Mouse (Mus musculus): ENCODE results near the gene Ttc6. TPM values are rescaled to one million over a fixed set of nuclear protein-coding genes. Genes with fewer than 3 reads are reported as not detected.

The Ttc6 gene
- polyA plus RNA-seq (2012): not detected in 2 replicates

GRCm38 (mm10) chr12:57563909-57564308 lies at the start of gene Ttc6:
Gene Ttc6 (plus strand): TSS chr12:57564113.
- no peak within 1 kb of the TSS for H3K4me3 ChIP-seq (replicated peaks)

GRCm38 (mm10) chr12:57514552-57514951 lies 49.4 kb upstream of the Ttc6 start:
- Histone ChIP-seq H3K4me3 (replicated peaks) (no peak overlapping the region), H3K27me3 (ENCODE audit: control insufficient read depth) (no peaks in the 10 kb centered on the region), H3K9me3 (ENCODE audit: control insufficient read depth, low read length) (no peaks in the 10 kb centered on the region), H3K4me1 (ENCODE audit: control insufficient read depth) (no peaks in the 10 kb centered on the region), H3K36me3 (ENCODE audit: control insufficient read depth) (no peaks in the 10 kb centered on the region)
- TF ChIP-seq GATA1 (IDR thresholded peaks at IDR 0.05; ENCODE audit: low read length): no peak

More at GRCm38 (mm10) chr12:57563909-57564308, at the start of gene Ttc6:
- no peak for TF ChIP-seq GATA1 (IDR thresholded peaks at IDR 0.05; ENCODE audit: low read length)
- TF ChIP-seq TAL1 (IDR thresholded peaks at IDR 0.05; ENCODE audit: low read length): no peak
- peaks cover 2% of the 10 kb centered on the region; the same call in 1 of the 2 replicates for H3K9me3 ChIP-seq (ENCODE audit: control insufficient read depth, low read length)
- H3K36me3 ChIP-seq (ENCODE audit: control insufficient read depth): no peaks in the 10 kb centered on the region
- H3K27me3 ChIP-seq (ENCODE audit: control insufficient read depth): no peaks in the 10 kb centered on the region
- no peaks in the 10 kb centered on the region for H3K4me1 ChIP-seq (ENCODE audit: control insufficient read depth)

GRCm38 (mm10) chr12:57515702-57516377 lies 48.1 kb upstream of the Ttc6 start:
- no peaks in the 10 kb centered on the region for H3K36me3 ChIP-seq (ENCODE audit: control insufficient read depth)
- TF ChIP-seq TAL1 (IDR thresholded peaks at IDR 0.05; ENCODE audit: low read length): no peak
- no peak for TF ChIP-seq GATA1 (IDR thresholded peaks at IDR 0.05; ENCODE audit: low read length)
- H3K4me3 ChIP-seq (replicated peaks): no peak overlapping the region
- no peaks in the 10 kb centered on the region for H3K4me1 ChIP-seq (ENCODE audit: control insufficient read depth)
- H3K27me3 ChIP-seq (ENCODE audit: control insufficient read depth): no peaks in the 10 kb centered on the region
- no peaks in the 10 kb centered on the region for H3K9me3 ChIP-seq (ENCODE audit: control insufficient read depth, low read length)

GRCm38 (mm10) chr12:57528335-57528734 lies 35.6 kb upstream of the Ttc6 start:
- H3K36me3 ChIP-seq (ENCODE audit: control insufficient read depth): no peaks in the 10 kb centered on the region
- H3K27me3 ChIP-seq (ENCODE audit: control insufficient read depth): peaks cover 13% of the 10 kb centered on the region
- no peak overlapping the region for H3K4me3 ChIP-seq (replicated peaks)
- TF ChIP-seq TAL1 (IDR thresholded peaks at IDR 0.05; ENCODE audit: low read length): no peak
- no peak for TF ChIP-seq GATA1 (IDR thresholded peaks at IDR 0.05; ENCODE audit: low read length)
- no peaks in the 10 kb centered on the region for H3K4me1 ChIP-seq (ENCODE audit: control insufficient read depth)
- no peaks in the 10 kb centered on the region for H3K9me3 ChIP-seq (ENCODE audit: control insufficient read depth, low read length)

GRCm38 (mm10) chr12:57530474-57530873 lies 33.4 kb upstream of the Ttc6 start:
- Histone ChIP-seq H3K36me3 (ENCODE audit: control insufficient read depth) (no peaks in the 10 kb centered on the region), H3K27me3 (ENCODE audit: control insufficient read depth) (peaks cover 35% of the 10 kb centered on the region), H3K4me3 (replicated peaks) (no peak overlapping the region), H3K9me3 (ENCODE audit: control insufficient read depth, low read length) (no peaks in the 10 kb centered on the region), H3K4me1 (ENCODE audit: control insufficient read depth) (no peaks in the 10 kb centered on the region)
- TF ChIP-seq TAL1 (IDR thresholded peaks at IDR 0.05; ENCODE audit: low read length) (no peak), GATA1 (IDR thresholded peaks at IDR 0.05; ENCODE audit: low read length) (no peak)

GRCm38 (mm10) chr12:57534517-57534878 lies 29.4 kb upstream of the Ttc6 start:
- TF ChIP-seq GATA1 (IDR thresholded peaks at IDR 0.05; ENCODE audit: low read length): no peak
- TF ChIP-seq TAL1 (IDR thresholded peaks at IDR 0.05; ENCODE audit: low read length): no peak
- Histone ChIP-seq H3K27me3 (ENCODE audit: control insufficient read depth) (peaks cover 75% of the 10 kb centered on the region), H3K4me1 (ENCODE audit: control insufficient read depth) (no peaks in the 10 kb centered on the region), H3K4me3 (replicated peaks) (no peak overlapping the region), H3K36me3 (ENCODE audit: control insufficient read depth) (no peaks in the 10 kb centered on the region), H3K9me3 (ENCODE audit: control insufficient read depth, low read length) (peaks cover 2% of the 10 kb centered on the region; the same call in 1 of the 2 replicates)

GRCm38 (mm10) chr12:57534879-57535611 lies 28.9 kb upstream of the Ttc6 start:
- no peaks in the 10 kb centered on the region for H3K36me3 ChIP-seq (ENCODE audit: control insufficient read depth)
- H3K4me1 ChIP-seq (ENCODE audit: control insufficient read depth): no peaks in the 10 kb centered on the region
- TF ChIP-seq TAL1 (IDR thresholded peaks at IDR 0.05; ENCODE audit: low read length) (no peak), GATA1 (IDR thresholded peaks at IDR 0.05; ENCODE audit: low read length) (no peak)
- no peak overlapping the region for H3K4me3 ChIP-seq (replicated peaks)
- H3K9me3 ChIP-seq (ENCODE audit: control insufficient read depth, low read length): peaks cover 2% of the 10 kb centered on the region; the same call in 1 of the 2 replicates
- H3K27me3 ChIP-seq (ENCODE audit: control insufficient read depth): peaks cover 80% of the 10 kb centered on the region

GRCm38 (mm10) chr12:57536056-57536908 lies 27.6 kb upstream of the Ttc6 start:
- Histone ChIP-seq H3K4me1 (ENCODE audit: control insufficient read depth) (no peaks in the 10 kb centered on the region), H3K9me3 (ENCODE audit: control insufficient read depth, low read length) (peaks cover 2% of the 10 kb centered on the region; the same call in 1 of the 2 replicates), H3K27me3 (ENCODE audit: control insufficient read depth) (peaks cover 92% of the 10 kb centered on the region), H3K4me3 (replicated peaks) (no peak overlapping the region), H3K36me3 (ENCODE audit: control insufficient read depth) (no peaks in the 10 kb centered on the region)
- TF ChIP-seq TAL1 (IDR thresholded peaks at IDR 0.05; ENCODE audit: low read length): no peak
- TF ChIP-seq GATA1 (IDR thresholded peaks at IDR 0.05; ENCODE audit: low read length): no peak

Data from erythroblast, embryonic 14.5 days (primary cell).